Mouse (Mus musculus): ENCODE data around the gene Gpa33.

GRCm38 (mm10) chr1:166114986-166115385, 15.1 kb upstream of the Gpa33 start:
- no peak for TF ChIP-seq POLR2A (IDR thresholded peaks at IDR 0.05; ENCODE audit: insufficient read length, low read depth)
- TF ChIP-seq TCF3 (IDR thresholded peaks at IDR 0.05; ENCODE audit: insufficient read length, low read depth) = no peak
- no peak for TF ChIP-seq MAX (IDR thresholded peaks at IDR 0.05; ENCODE audit: low read depth)
- TF ChIP-seq CEBPB (IDR thresholded peaks at IDR 0.05; ENCODE audit: insufficient read depth, poor library complexity, severe bottlenecking) = no peak
- no peak for TF ChIP-seq TCF12 (IDR thresholded peaks at IDR 0.05; ENCODE audit: insufficient read depth, poor library complexity, severe bottlenecking)
- no peak for TF ChIP-seq USF1 (IDR thresholded peaks at IDR 0.05; ENCODE audit: low read depth)
- TF ChIP-seq MYOD1 (IDR thresholded peaks at IDR 0.05; ENCODE audit: control insufficient read depth in 1 of 3, insufficient read length in 2 of 3, low read depth in 2 of 3) = no peak
- no peak for TF ChIP-seq E2F4 (IDR thresholded peaks at IDR 0.05; ENCODE audit: insufficient read depth)
- no peak for TF ChIP-seq POLR2AphosphoS2 (IDR thresholded peaks at IDR 0.05; ENCODE audit: insufficient read length, low read depth)
- TF ChIP-seq MYOG (IDR thresholded peaks at IDR 0.05; ENCODE audit: control insufficient read depth in 1 of 3, insufficient read depth in 1 of 3, insufficient read length in 2 of 3, low read depth in 2 of 3) = no peak

Measured in myocyte (in vitro differentiated cells).